Mouse (Mus musculus) liver, adult 2 months (tissue): ENCODE measurements around the gene Prrt1.

Experiments used
- CTCF ChIP-seq: fragments of 200-500 bp; IDR thresholded peaks from 2 replicates; pipeline ENCODE4 v1.5.1; 2011; ENCODE audit warnings: low read depth, low read length, control low read depth
- POLR2A ChIP-seq: fragments of 200-500 bp; IDR thresholded peaks from 2 replicates; pipeline ENCODE4 v1.6.1; 2011; ENCODE audit warnings: low read length, control low read depth; ENCODE audit not compliant: insufficient read depth; ENCODE audit errors: extremely low read depth

DNA sequence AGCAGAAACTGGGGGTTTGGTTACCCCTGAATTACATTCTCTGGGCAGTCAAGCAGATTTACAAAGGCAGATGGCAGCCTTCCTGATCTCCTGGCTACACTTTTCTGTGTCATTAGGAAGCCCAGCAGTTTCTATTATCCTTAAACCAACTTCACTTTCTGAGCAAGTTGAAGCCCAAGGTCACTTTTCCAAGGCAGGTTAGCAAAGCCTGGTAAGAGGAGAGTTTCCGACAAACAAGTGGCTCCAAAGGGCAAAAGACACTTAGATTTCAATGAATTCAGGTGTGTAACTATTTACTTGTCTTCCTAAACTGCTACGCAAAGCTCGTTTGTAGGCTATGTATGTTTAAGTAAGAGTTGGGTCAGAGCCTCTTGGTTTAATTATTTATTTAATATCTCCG is 14.0 kb downstream of the Prrt1 start:
- TF ChIP-seq POLR2A: no peak
- no peak for TF ChIP-seq CTCF
